Mouse (Mus musculus) brain, embryonic 14.5 days (tissue): ENCODE data around the gene Slc39a8.

Experiments
- CTCF ChIP-seq: fragments of 200-500 bp; IDR thresholded peaks from 2 replicates; pipeline ENCODE4 v1.5.1; 2012; ENCODE audit warnings: inconsistent platforms, mild to moderate bottlenecking, moderate library complexity, borderline replicate concordance; ENCODE audit not compliant: insufficient read depth, insufficient read length; ENCODE audit errors: extremely low read depth
- POLR2A ChIP-seq: fragments of 200-500 bp; IDR thresholded peaks from 2 replicates; pipeline ENCODE4 v1.6.1; 2012; ENCODE audit warnings: mild to moderate bottlenecking, inconsistent platforms, borderline replicate concordance; ENCODE audit not compliant: poor library complexity, insufficient read depth, insufficient read length, severe bottlenecking; ENCODE audit errors: extremely low read depth

DNA sequence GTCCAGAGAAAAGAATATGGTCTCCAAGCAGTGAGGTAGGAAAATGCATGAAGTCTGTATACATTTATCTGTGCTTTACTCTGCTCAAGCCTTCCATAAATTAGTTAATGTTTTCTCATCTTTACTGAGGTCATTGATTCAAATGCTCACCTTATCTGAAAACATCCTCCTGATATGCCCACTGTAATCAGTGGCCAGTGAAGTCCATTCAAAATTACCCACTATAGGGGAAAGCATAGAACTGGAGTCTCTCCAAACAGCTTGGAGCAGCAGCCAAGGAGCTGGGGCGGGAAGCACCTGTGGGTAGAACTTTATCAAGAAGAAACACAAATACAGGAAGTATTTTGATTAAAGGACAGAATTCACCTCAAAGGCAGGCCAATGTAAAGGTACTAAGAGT lies 19.8 kb downstream of the Slc39a8 start:
- TF ChIP-seq CTCF = no peak
- no peak for TF ChIP-seq POLR2A
